Mouse (Mus musculus) ES-E14 (cell line): ENCODE data around the gene Rbm47.

Experiments used
- CHD2 ChIP-seq: IDR thresholded peaks from 2 replicates; pipeline ENCODE4 v1.6.1; 2014; ENCODE audit warnings: mild to moderate bottlenecking, low read depth, low read length, inconsistent platforms
- HCFC1 ChIP-seq: IDR thresholded peaks from 2 replicates; pipeline ENCODE4 v1.6.1; 2012; ENCODE audit warnings: low read length, inconsistent platforms, borderline replicate concordance; ENCODE audit not compliant: insufficient read depth
- MAFK ChIP-seq: IDR thresholded peaks from 2 replicates; pipeline ENCODE4 v1.6.1; 2014; ENCODE audit warnings: mild to moderate bottlenecking, low read depth, low read length, inconsistent platforms; ENCODE audit not compliant: insufficient read depth
- ZC3H11A ChIP-seq: IDR thresholded peaks from 2 replicates; pipeline ENCODE4 v1.6.1; 2012; ENCODE audit warnings: low read depth, mild to moderate bottlenecking, inconsistent platforms, low read length, borderline replicate concordance

GRCm38 (mm10) chr5:66004134-66004925 lies 168.6 kb downstream of the Rbm47 start, which contains the start of gene 9130230L23Rik:
- no peak for TF ChIP-seq HCFC1
- TF ChIP-seq MAFK = no peak
- TF ChIP-seq ZC3H11A = no peak
- TF ChIP-seq CHD2 = no peak
